Mouse (Mus musculus): Measurements from ENCODE around the gene Rnf126. TPM values are rescaled to one million over a fixed set of nuclear protein-coding genes. Genes with fewer than 3 reads are reported as not detected.

The Rnf126 gene
- polyA plus RNA-seq, 1 experiment from 2014 or later: 101 TPM

DNA sequence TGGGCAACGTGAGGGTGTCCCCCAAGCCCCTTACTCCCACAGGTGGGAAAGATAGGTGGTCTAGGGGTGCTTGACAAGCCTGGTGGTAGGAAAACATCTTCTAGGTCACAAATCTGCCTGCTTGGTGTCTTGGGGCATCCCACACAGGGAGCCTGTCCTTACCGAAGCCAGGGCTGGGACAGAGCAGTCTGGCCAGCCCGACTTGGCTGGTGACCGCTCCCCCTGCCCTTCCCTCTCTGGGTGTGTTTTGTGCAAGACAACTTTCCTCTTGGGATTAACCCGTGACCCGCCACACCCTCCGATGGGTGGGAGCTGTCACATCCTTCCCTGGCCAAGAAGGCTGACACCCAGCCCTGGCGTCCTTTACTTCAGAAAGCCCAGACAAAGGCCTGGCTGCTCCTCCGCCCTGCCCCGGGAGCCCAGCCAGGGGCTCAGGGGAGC lies 27.8 kb upstream of the Rnf126 start:
- Histone ChIP-seq H3K27me3 (ENCODE audit: control insufficient read depth, insufficient read depth, low read length) (no peaks in the 10 kb centered on the region), H3K4me1 (ENCODE audit: control insufficient read depth, insufficient read depth, low read length) (peaks cover 7% of the 10 kb centered on the region), H3K4me2 (ENCODE audit: low read depth) (peak overlapping the region; percentile 92), H3K36me3 (ENCODE audit: control insufficient read depth, insufficient read depth, low read length) (no peaks in the 10 kb centered on the region; the same call in 1 of the 2 replicates), H3K9ac (ENCODE audit: low read length) (peak overlapping the region; percentile 98), H3K4me3 (ENCODE audit: low read depth, low read length) (peak overlapping the region; percentile 95), H3K27ac (ENCODE audit: low read depth, low read length) (peak overlapping the region; percentile 11), H3K9me3 (ENCODE audit: control insufficient read depth, low read length) (no peaks in the 10 kb centered on the region)
- no peak for DNase-seq (ENCODE audit: low spot score)
- peak; percentile 33; the same call in 1 of the 2 replicates for ATAC-seq (ENCODE audit: insufficient read depth, low FRiP score, low TSS enrichment)
- WGBS: 4% methylated on average over 10 of the region's 10 CpGs

DNA sequence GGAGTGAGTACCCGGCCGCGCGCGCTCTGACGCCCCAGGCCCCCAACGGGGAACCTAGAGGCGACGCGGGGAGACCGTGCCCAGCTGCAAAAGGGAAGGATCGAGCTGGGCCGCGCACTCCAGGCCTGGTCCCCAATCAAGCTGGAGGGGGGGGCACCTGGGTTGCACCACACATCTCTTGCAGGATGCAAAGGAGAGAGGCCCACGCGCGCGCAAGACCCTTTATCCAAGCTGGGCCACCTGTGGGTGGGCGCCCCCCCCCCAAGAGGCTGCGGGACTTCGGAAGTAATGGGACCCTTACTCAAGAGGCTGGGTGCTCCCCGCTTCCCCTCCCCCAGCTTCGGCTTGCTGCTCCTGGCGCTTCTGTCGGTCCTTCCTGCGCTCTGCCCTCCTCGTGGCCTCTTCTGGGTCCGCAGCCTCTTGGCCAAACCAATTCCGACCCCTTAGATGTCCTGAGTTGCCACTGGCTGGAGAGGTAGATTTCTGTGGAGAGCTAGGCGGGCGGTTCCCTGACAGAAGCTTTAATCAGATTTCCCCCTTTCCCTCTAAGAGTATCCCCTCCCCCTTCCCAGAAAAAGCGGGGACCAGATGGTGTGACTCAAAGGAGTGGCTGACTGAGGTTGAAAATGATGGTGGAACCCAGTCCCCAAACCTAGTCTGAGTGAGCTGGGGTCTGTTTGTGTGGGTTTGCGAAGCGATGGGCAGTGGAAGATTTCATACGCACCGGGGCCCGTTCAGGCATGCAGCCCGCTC lies 27.2 kb upstream of the Rnf126 start:
- Histone ChIP-seq H3K4me1 (ENCODE audit: control insufficient read depth, insufficient read depth, low read length) (peaks cover 7% of the 10 kb centered on the region), H3K27ac (ENCODE audit: low read depth, low read length) (peak overlapping the region; percentile 80)
- WGBS: 3% methylated on average over 26 of the region's 38 CpGs

DNA sequence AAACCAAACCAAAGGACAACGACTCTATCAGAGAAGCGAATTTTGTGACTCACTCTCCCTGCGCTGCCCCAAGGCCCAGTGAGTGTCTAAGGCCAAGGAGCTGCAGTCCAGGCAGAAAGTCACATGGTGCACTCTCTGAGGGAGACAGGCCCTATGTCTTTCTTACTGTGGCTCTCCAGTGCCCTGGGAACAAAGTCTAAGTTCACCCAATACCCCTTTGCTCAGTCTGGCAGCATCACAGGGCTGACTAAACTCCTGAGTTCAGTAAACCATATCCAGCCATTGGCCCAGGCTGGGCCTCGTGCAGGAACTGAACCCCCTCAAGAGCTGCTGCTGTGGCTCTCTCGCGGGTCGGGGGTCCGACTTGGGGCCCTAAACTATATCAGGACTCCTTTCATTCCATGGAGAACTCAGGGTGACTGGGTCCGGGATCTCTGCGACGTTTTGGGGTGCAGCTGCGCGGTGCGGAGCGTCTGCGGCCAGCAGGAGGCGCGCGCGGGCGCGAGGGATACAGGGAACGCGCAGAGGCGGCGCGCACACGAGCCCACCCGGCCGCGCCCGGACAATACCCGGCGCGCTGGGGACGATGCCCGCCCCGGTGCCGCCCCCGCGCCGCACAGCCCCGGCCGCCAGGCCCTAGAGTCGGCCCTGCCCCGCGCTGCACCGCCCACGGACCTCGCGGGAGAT lies 26.4 kb upstream of the Rnf126 start, which contains the start of gene Palm:
Palm (plus strand) TSS at position 522 of the 687 bp plus-strand sequence.
- H3K9ac ChIP-seq (ENCODE audit: low read length): peak within 1 kb of the TSS; percentile 98
- H3K27me3 ChIP-seq (ENCODE audit: control insufficient read depth, insufficient read depth, low read length): no peaks in the 10 kb centered on the region
- ATAC-seq (ENCODE audit: insufficient read depth, low FRiP score, low TSS enrichment) (peak; percentile 68), DNase-seq (ENCODE audit: low spot score) (peak; percentile 87)
- H3K4me3 ChIP-seq (ENCODE audit: low read depth, low read length): peak within 1 kb of the TSS; percentile 95
- no peaks in the 10 kb centered on the region for H3K9me3 ChIP-seq (ENCODE audit: control insufficient read depth, low read length)
- WGBS: 7% methylated on average over 40 of the region's 51 CpGs
- H3K4me2 ChIP-seq (ENCODE audit: low read depth): peak within 1 kb of the TSS; percentile 92
- no peaks in the 10 kb centered on the region; the same call in 1 of the 2 replicates for H3K36me3 ChIP-seq (ENCODE audit: control insufficient read depth, insufficient read depth, low read length)
- peak within 1 kb of the TSS; percentile 80 for H3K27ac ChIP-seq (ENCODE audit: low read depth, low read length)
- H3K4me1 ChIP-seq (ENCODE audit: control insufficient read depth, insufficient read depth, low read length): peaks cover 7% of the 10 kb centered on the region

More for the DNA sequence above, 27.2 kb upstream of the Rnf126 start:
- Histone ChIP-seq H3K9ac (ENCODE audit: low read length) (peak overlapping the region; percentile 98), H3K9me3 (ENCODE audit: control insufficient read depth, low read length) (no peaks in the 10 kb centered on the region), H3K4me2 (ENCODE audit: low read depth) (peak overlapping the region; percentile 92), H3K36me3 (ENCODE audit: control insufficient read depth, insufficient read depth, low read length) (no peaks in the 10 kb centered on the region; the same call in 1 of the 2 replicates), H3K27me3 (ENCODE audit: control insufficient read depth, insufficient read depth, low read length) (no peaks in the 10 kb centered on the region), H3K4me3 (ENCODE audit: low read depth, low read length) (peak overlapping the region; percentile 95)
- DNase-seq (ENCODE audit: low spot score): peak; percentile 63
- peak; percentile 43 for ATAC-seq (ENCODE audit: insufficient read depth, low FRiP score, low TSS enrichment)

DNA sequence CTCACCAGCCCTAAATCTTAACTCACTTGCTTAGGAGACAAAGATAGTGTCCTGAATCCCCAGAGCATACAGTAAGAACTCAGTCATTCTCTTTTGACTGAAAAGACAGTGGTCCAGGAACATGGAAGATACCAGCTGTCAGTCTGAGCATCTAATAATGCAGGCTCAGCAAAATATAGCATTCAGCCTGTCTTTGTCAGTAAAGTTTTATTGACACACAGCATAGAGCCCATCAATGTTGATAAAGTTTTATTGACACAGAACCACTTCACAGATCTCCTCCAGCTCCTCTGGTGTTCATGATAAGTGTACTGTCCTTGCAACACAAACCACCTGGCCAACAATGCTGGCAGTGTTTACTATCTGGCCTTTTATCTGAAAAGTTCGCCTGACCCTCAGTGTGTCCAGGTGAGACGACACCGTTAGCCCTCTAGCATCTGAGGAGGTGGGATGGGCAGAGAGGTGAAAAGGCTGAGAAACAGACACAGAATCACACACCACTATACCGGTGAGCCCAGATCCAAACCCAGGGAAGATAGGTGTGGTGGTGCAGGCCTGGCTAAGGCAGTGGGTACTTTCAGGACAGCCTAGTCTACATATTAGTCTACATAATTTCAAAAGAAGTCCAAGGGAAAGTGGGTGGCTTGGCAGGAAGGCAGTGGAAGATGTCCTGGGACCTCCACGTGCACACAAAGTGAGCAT lies 25.7 kb upstream of the Rnf126 start:
- H3K4me3 ChIP-seq (ENCODE audit: low read depth, low read length): no peak overlapping the region; the same call in 1 of the 2 replicates
- WGBS: 84% methylated on average over 5 of the region's 5 CpGs
- H3K9ac ChIP-seq (ENCODE audit: low read length): peak overlapping the region; percentile 98; the same call in 1 of the 2 replicates

DNA sequence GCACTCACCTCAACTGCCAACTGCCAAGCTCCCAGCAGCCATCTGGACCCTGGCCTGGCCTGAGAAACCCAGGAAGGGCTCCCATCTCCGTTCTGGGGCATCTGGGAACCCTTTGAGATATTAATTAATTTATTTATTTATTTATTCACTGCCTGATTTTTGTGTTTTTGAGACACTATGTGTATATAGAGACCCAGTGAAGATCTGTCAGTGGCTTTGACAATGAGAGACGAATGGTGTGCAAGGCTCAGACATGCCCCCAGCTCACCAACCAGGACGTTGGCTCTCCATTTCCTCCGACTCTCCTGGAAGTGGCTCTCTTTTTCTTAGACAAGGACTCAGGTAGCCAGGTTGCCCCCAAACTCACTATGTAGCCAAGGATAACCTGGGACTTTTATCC lies 24.1 kb upstream of the Rnf126 start, which contains the start of gene Prss57:
Prss57 (minus strand) TSS at position 101 of the 400 bp plus-strand sequence.
- ATAC-seq (ENCODE audit: insufficient read depth, low FRiP score, low TSS enrichment) (no peak), DNase-seq (ENCODE audit: low spot score) (no peak)
- H3K36me3 ChIP-seq (ENCODE audit: control insufficient read depth, insufficient read depth, low read length): no peaks in the 10 kb centered on the region; the same call in 1 of the 2 replicates
- H3K4me1 ChIP-seq (ENCODE audit: control insufficient read depth, insufficient read depth, low read length): peaks cover 7% of the 10 kb centered on the region
- no peak within 1 kb of the TSS for H3K9ac ChIP-seq (ENCODE audit: low read length)
- no peak within 1 kb of the TSS for H3K27ac ChIP-seq (ENCODE audit: low read depth, low read length)
- no peak within 1 kb of the TSS for H3K4me2 ChIP-seq (ENCODE audit: low read depth)
- no peaks in the 10 kb centered on the region for H3K9me3 ChIP-seq (ENCODE audit: control insufficient read depth, low read length)
- H3K4me3 ChIP-seq (ENCODE audit: low read depth, low read length): no peak within 1 kb of the TSS
- no peaks in the 10 kb centered on the region for H3K27me3 ChIP-seq (ENCODE audit: control insufficient read depth, insufficient read depth, low read length)
- 87% methylated on average over 4 of the region's 4 CpGs for WGBS

More for the DNA sequence above, 25.7 kb upstream of the Rnf126 start:
- H3K27ac ChIP-seq (ENCODE audit: low read depth, low read length): no peak overlapping the region
- H3K9me3 ChIP-seq (ENCODE audit: control insufficient read depth, low read length): no peaks in the 10 kb centered on the region
- H3K4me2 ChIP-seq (ENCODE audit: low read depth): no peak overlapping the region
- DNase-seq (ENCODE audit: low spot score) (no peak), ATAC-seq (ENCODE audit: insufficient read depth, low FRiP score, low TSS enrichment) (no peak)
- H3K27me3 ChIP-seq (ENCODE audit: control insufficient read depth, insufficient read depth, low read length): no peaks in the 10 kb centered on the region
- no peaks in the 10 kb centered on the region; the same call in 1 of the 2 replicates for H3K36me3 ChIP-seq (ENCODE audit: control insufficient read depth, insufficient read depth, low read length)
- H3K4me1 ChIP-seq (ENCODE audit: control insufficient read depth, insufficient read depth, low read length): peaks cover 7% of the 10 kb centered on the region

DNA sequence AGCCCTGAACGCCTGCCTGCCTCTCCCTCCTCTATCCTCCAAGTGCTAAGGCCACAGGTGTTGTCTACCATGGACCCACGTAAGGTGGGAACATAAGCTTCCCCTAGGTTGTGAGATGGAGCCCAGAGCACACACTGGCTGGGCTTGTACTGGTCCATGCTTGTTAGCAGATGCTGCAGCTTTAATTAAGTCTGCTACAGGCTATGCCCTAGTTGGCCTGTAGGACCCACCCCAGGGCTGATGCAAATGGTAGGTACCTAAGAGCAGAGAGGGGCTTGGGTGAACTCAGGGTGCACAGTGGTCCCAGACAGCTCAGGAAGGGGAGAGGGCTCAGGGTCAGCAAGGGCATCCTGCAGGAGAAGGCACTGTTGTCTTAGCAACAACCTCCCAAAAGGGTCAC lies 22.8 kb upstream of the Rnf126 start:
- DNase-seq (ENCODE audit: low spot score) (no peak), ATAC-seq (ENCODE audit: insufficient read depth, low FRiP score, low TSS enrichment) (no peak)
- Histone ChIP-seq H3K27ac (ENCODE audit: low read depth, low read length) (no peak overlapping the region), H3K4me3 (ENCODE audit: low read depth, low read length) (no peak overlapping the region), H3K9me3 (ENCODE audit: control insufficient read depth, low read length) (no peaks in the 10 kb centered on the region), H3K9ac (ENCODE audit: low read length) (no peak overlapping the region), H3K36me3 (ENCODE audit: control insufficient read depth, insufficient read depth, low read length) (no peaks in the 10 kb centered on the region), H3K27me3 (ENCODE audit: control insufficient read depth, insufficient read depth, low read length) (no peaks in the 10 kb centered on the region), H3K4me1 (ENCODE audit: control insufficient read depth, insufficient read depth, low read length) (peaks cover under 1% of the 10 kb centered on the region; the same call in 1 of the 2 replicates), H3K4me2 (ENCODE audit: low read depth) (no peak overlapping the region)
- WGBS: 54% methylated on average over 2 of the region's 2 CpGs

DNA sequence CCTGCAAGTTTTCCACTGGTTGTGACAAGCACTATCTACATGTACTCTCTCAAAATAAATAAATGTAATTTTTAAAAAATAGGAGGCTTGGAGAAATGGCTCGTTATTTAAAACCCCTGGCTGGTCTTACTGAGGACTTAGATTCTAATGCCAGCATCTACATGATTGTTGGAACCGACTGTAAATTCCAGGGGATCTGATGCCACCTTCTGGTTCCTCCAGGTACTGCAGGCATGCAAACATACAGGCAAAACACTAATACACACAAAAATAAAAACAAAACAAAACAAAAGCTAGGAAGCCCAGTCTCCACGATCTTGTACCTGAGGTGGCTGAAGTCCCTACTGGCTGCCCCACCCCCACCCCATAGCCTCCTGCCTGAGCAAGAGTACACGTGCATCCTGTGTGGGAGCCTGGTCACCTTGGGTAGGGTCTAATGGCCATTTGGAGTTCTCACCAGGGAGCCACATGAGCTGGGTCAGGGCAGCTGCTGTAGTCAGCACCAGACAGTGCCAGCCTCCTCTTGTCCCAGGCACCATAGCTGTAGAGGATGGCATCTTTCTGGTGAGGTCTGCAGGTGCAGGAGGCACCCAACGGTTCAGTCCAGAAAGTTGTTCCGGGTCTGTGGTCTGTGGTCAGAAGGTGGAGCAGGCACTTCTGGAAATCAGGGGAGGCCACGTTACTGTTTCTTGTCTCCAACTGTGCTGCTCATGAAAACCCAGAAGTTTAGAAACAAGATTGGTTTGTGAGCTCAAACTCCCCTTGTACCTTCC lies 21.8 kb upstream of the Rnf126 start:
- Histone ChIP-seq H3K27me3 (ENCODE audit: control insufficient read depth, insufficient read depth, low read length) (peaks cover 3% of the 10 kb centered on the region; the same call in 1 of the 2 replicates), H3K9me3 (ENCODE audit: control insufficient read depth, low read length) (no peaks in the 10 kb centered on the region), H3K36me3 (ENCODE audit: control insufficient read depth, insufficient read depth, low read length) (no peaks in the 10 kb centered on the region), H3K4me1 (ENCODE audit: control insufficient read depth, insufficient read depth, low read length) (0 out of 2 replicates have a peak, but pooled peaks cover 4% of the 10 kb centered on the region), H3K27ac (ENCODE audit: low read depth, low read length) (no peak overlapping the region), H3K4me2 (ENCODE audit: low read depth) (no peak overlapping the region), H3K4me3 (ENCODE audit: low read depth, low read length) (no peak overlapping the region), H3K9ac (ENCODE audit: low read length) (no peak overlapping the region)
- no peak for ATAC-seq (ENCODE audit: insufficient read depth, low FRiP score, low TSS enrichment)
- DNase-seq (ENCODE audit: low spot score): peak; percentile 75
- WGBS: 32% methylated on average over 7 of the region's 7 CpGs
